Mouse (Mus musculus): Measurements from ENCODE around the gene Ppp1r14a.

Gene Ppp1r14a

GRCm38 (mm10) chr7:29279261-29279660 is 9.8 kb upstream of the Ppp1r14a start:
- no peak for DNase-seq (ENCODE audit: low read depth, low spot score)

- DNase-seq (ENCODE audit: low read depth, low spot score) = no peak
These were observed 9.2 kb upstream of the Ppp1r14a start for GRCm38 (mm10) chr7:29279924-29280323.

GRCm38 (mm10) chr7:29280801-29281200 is 8.3 kb upstream of the Ppp1r14a start:
- peak; percentile 35 for DNase-seq (ENCODE audit: low read depth, low spot score)

- DNase-seq (ENCODE audit: low read depth, low spot score) = peak; percentile 81
These were observed 7.7 kb upstream of the Ppp1r14a start, which contains the start of gene Spint2 for GRCm38 (mm10) chr7:29281201-29282073. Spint2 (minus strand) TSS chr7:29281912.

- no peak for DNase-seq (ENCODE audit: low read depth, low spot score)
These were observed 7.0 kb upstream of the Ppp1r14a start for GRCm38 (mm10) chr7:29282074-29282554.

- DNase-seq (ENCODE audit: low read depth, low spot score) = no peak
These were observed 5.2 kb upstream of the Ppp1r14a start for GRCm38 (mm10) chr7:29283876-29284275.

- no peak for DNase-seq (ENCODE audit: low read depth, low spot score)
These were observed 4.6 kb upstream of the Ppp1r14a start for GRCm38 (mm10) chr7:29284523-29284922.

GRCm38 (mm10) chr7:29287481-29287880 is 1.6 kb upstream of the Ppp1r14a start:
- no peak for DNase-seq (ENCODE audit: low read depth, low spot score)

- no peak for DNase-seq (ENCODE audit: low read depth, low spot score)
These were observed 1.0 kb upstream of the Ppp1r14a start for GRCm38 (mm10) chr7:29288079-29288478.

GRCm38 (mm10) chr7:29289856-29290255 is 748 bp downstream of the Ppp1r14a start:
- no peak for DNase-seq (ENCODE audit: low read depth, low spot score)

- DNase-seq (ENCODE audit: low read depth, low spot score) = no peak
These were observed 1.8 kb downstream of the Ppp1r14a start for GRCm38 (mm10) chr7:29290691-29291485.

GRCm38 (mm10) chr7:29291616-29292457 is 2.7 kb downstream of the Ppp1r14a start:
- no peak for DNase-seq (ENCODE audit: low read depth, low spot score)

GRCm38 (mm10) chr7:29292458-29293098 is 3.5 kb downstream of the Ppp1r14a start:
- no peak for DNase-seq (ENCODE audit: low read depth, low spot score)

- no peak for DNase-seq (ENCODE audit: low read depth, low spot score)
These were observed 4.3 kb downstream of the Ppp1r14a start for GRCm38 (mm10) chr7:29293131-29294065.

GRCm38 (mm10) chr7:29294111-29294761 is 5.1 kb downstream of the Ppp1r14a start:
- DNase-seq (ENCODE audit: low read depth, low spot score) = no peak

- DNase-seq (ENCODE audit: low read depth, low spot score) = no peak
These were observed 6.9 kb downstream of the Ppp1r14a start for GRCm38 (mm10) chr7:29295861-29296647.

GRCm38 (mm10) chr7:29296998-29297397 is 7.9 kb downstream of the Ppp1r14a start:
- peak; percentile 72 for DNase-seq (ENCODE audit: low read depth, low spot score)

- DNase-seq (ENCODE audit: low read depth, low spot score) = peak; percentile 49
These were observed 12.0 kb downstream of the Ppp1r14a start for GRCm38 (mm10) chr7:29301127-29301566.

All from CD4-positive helper T cell, adult 2 months (primary cell).